Mouse (Mus musculus): ENCODE measurements around the gene Mmp11. TPM values are rescaled to one million over a fixed set of nuclear protein-coding genes. Genes with fewer than 3 reads are reported as not detected.

Mmp11 gene
- polyA plus RNA-seq, 1 experiment from 2014 or later, result 9.9 TPM

GRCm38 (mm10) chr10:75945896-75946295 lies 9.6 kb upstream of the Mmp11 start:
- Histone ChIP-seq H3K27me3 (ENCODE audit: control insufficient read depth, insufficient read depth, low read length) (no peaks in the 10 kb centered on the region), H3K9me3 (ENCODE audit: control insufficient read depth, low read length) (no peaks in the 10 kb centered on the region), H3K27ac (replicated peaks) (no peak overlapping the region), H3K4me3 (ENCODE audit: low read depth, low read length) (no peak overlapping the region), H3K36me3 (ENCODE audit: control insufficient read depth, insufficient read depth, low read length) (no peaks in the 10 kb centered on the region), H3K4me1 (replicated peaks; ENCODE audit: control insufficient read depth, insufficient read depth) (no peaks in the 10 kb centered on the region), H3K4me2 (replicated peaks; ENCODE audit: low read depth) (no peak overlapping the region), H3K9ac (ENCODE audit: low read length) (no peak overlapping the region)
- ATAC-seq (ENCODE audit: low FRiP score, low TSS enrichment) (no peak), DNase-seq (ENCODE audit: low spot score) (no peak)
- WGBS, result 62% methylated on average over 7 of the region's 7 CpGs
- TF ChIP-seq EP300 (optimal IDR thresholded peaks at IDR 0.05) (no peak), CTCF (IDR thresholded peaks at IDR 0.05; ENCODE audit: low read depth) (no peak)

DNA sequence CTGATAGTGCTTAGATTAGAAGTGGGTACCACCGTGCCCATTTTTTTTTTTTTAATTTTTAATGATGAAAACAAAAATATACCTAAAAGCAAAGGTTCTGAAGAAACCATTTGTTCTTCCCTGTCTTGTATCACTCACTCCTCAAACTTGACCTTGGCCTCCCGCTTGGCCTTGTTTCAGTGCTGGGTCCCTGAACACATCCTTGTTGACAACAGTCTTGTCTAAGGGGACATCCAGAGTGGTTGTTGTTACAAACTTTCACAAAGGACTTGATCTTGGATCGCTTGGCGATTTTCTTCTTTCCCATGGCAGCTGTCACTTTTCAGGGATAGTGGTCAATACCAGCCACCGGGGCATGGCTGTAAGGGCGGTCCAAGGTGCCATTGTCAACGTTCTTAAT lies 8.9 kb upstream of the Mmp11 start:
- Histone ChIP-seq H3K27me3 (ENCODE audit: control insufficient read depth, insufficient read depth, low read length) (no peaks in the 10 kb centered on the region), H3K4me1 (replicated peaks; ENCODE audit: control insufficient read depth, insufficient read depth) (no peaks in the 10 kb centered on the region), H3K9ac (ENCODE audit: low read length) (no peak overlapping the region), H3K9me3 (ENCODE audit: control insufficient read depth, low read length) (no peaks in the 10 kb centered on the region), H3K36me3 (ENCODE audit: control insufficient read depth, insufficient read depth, low read length) (no peaks in the 10 kb centered on the region), H3K27ac (replicated peaks) (no peak overlapping the region), H3K4me2 (replicated peaks; ENCODE audit: low read depth) (no peak overlapping the region), H3K4me3 (ENCODE audit: low read depth, low read length) (no peak overlapping the region)
- DNase-seq (ENCODE audit: low spot score) (no peak), ATAC-seq (ENCODE audit: low FRiP score, low TSS enrichment) (no peak)
- WGBS, result 93% methylated on average over 7 of the region's 7 CpGs
- TF ChIP-seq CTCF (IDR thresholded peaks at IDR 0.05; ENCODE audit: low read depth) (no peak), EP300 (optimal IDR thresholded peaks at IDR 0.05) (no peak)

DNA sequence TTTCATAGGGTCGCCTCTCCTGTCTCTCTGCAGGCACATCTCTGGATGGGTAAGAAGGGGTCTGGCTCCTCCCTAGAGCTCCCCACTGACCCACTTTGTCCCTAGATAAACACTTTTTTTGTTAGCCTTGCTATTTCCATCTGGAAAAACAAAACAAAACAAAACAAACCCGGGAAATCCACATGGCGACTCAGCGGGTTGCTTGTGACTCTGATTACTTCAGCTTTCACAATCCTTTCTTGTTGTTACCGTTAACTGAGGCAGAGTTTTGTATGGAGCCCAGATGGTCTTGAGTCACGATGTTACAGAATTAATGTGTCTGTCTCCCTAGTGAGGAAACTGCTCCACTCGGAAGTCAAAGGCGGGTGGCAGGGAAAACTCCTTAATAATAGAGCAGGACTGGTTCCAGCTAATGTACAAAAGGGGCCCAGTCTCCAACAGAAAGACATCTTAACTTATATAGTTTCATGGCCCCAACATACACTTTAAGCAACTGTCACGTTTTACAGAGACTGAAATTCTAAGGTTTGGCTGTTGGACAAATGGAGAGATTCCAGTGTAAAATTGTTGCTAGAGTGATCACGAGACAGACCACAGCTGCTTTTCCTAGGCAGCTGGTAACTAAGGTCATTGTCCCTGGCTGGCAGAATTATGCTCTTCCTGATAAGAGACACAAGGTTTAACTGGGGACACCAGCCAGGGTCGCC lies 7.9 kb upstream of the Mmp11 start:
- Histone ChIP-seq H3K27ac (replicated peaks) (0 out of 2 replicates have a peak overlapping the region, but pooled peaks have one; percentile 8), H3K9me3 (ENCODE audit: control insufficient read depth, low read length) (no peaks in the 10 kb centered on the region), H3K4me1 (replicated peaks; ENCODE audit: control insufficient read depth, insufficient read depth) (no peaks in the 10 kb centered on the region), H3K36me3 (ENCODE audit: control insufficient read depth, insufficient read depth, low read length) (no peaks in the 10 kb centered on the region), H3K27me3 (ENCODE audit: control insufficient read depth, insufficient read depth, low read length) (no peaks in the 10 kb centered on the region), H3K4me2 (replicated peaks; ENCODE audit: low read depth) (no peak overlapping the region), H3K4me3 (ENCODE audit: low read depth, low read length) (no peak overlapping the region), H3K9ac (ENCODE audit: low read length) (no peak overlapping the region)
- no peak; the same call in 1 of the 2 replicates for ATAC-seq (ENCODE audit: low FRiP score, low TSS enrichment)
- WGBS, result 28% methylated on average over 11 of the region's 11 CpGs
- DNase-seq (ENCODE audit: low spot score), result no peak
- TF ChIP-seq CTCF (IDR thresholded peaks at IDR 0.05; ENCODE audit: low read depth) (no peak), EP300 (optimal IDR thresholded peaks at IDR 0.05) (no peak)

DNA sequence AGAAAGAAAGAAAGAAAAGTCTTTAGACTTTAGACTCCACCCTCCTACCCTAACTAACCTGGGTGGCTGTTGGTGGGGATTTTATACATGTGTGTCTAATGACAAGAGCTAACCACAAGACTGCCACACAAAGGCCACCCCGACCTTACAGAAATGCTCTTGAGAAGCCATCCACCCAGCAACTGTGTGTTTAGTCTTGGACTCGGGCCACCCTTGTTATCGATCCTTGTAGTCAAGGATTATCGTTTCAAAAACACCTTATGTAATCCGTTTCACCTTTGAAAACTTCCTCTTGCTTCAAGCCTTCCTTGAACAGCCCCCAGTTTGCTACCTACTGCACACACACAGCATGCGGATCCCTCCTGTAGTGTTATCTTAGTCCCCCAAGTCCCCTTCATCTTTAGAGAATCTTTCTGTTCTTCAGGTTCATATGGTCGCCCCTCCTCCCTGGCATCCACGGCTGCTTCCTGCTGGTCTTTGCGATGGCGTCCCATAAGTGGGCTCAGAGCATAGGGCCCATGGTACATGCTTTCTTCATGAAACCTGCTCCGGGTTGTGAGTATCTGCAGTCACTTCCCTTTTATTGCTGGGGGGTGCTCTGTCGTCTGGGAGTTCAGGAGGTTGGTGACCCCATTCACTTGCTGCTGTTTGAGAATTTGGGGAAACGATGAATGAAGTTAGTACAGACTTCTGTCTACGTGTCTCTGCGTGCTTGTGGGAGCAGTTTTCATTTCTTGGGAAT lies 6.6 kb upstream of the Mmp11 start, which contains the start of gene Vpreb3:
TSS of gene Vpreb3 (plus strand) at position 322 of the 742 bp plus-strand sequence.
- no peak within 1 kb of the TSS for H3K27ac ChIP-seq (replicated peaks)
- no peaks in the 10 kb centered on the region for H3K27me3 ChIP-seq (ENCODE audit: control insufficient read depth, insufficient read depth, low read length)
- ATAC-seq (ENCODE audit: low FRiP score, low TSS enrichment), result no peak
- WGBS, result 74% methylated on average over 15 of the region's 15 CpGs
- H3K4me2 ChIP-seq (replicated peaks; ENCODE audit: low read depth), result no peak within 1 kb of the TSS
- DNase-seq (ENCODE audit: low spot score), result no peak
- no peak within 1 kb of the TSS for H3K4me3 ChIP-seq (ENCODE audit: low read depth, low read length)
- H3K4me1 ChIP-seq (replicated peaks; ENCODE audit: control insufficient read depth, insufficient read depth), result no peaks in the 10 kb centered on the region
- H3K9ac ChIP-seq (ENCODE audit: low read length), result no peak within 1 kb of the TSS
- H3K36me3 ChIP-seq (ENCODE audit: control insufficient read depth, insufficient read depth, low read length), result no peaks in the 10 kb centered on the region
- no peaks in the 10 kb centered on the region for H3K9me3 ChIP-seq (ENCODE audit: control insufficient read depth, low read length)
- TF ChIP-seq EP300 (optimal IDR thresholded peaks at IDR 0.05) (no peak), CTCF (IDR thresholded peaks at IDR 0.05; ENCODE audit: low read depth) (no peak)

GRCm38 (mm10) chr10:75941042-75941824 lies 4.9 kb upstream of the Mmp11 start:
- WGBS, result 75% methylated on average over 9 of the region's 9 CpGs
- Histone ChIP-seq H3K4me2 (replicated peaks; ENCODE audit: low read depth) (no peak overlapping the region), H3K9me3 (ENCODE audit: control insufficient read depth, low read length) (no peaks in the 10 kb centered on the region), H3K27ac (replicated peaks) (no peak overlapping the region), H3K9ac (ENCODE audit: low read length) (no peak overlapping the region), H3K4me1 (replicated peaks; ENCODE audit: control insufficient read depth, insufficient read depth) (peaks cover 4% of the 10 kb centered on the region; the same call in 1 of the 2 replicates), H3K36me3 (ENCODE audit: control insufficient read depth, insufficient read depth, low read length) (no peaks in the 10 kb centered on the region), H3K27me3 (ENCODE audit: control insufficient read depth, insufficient read depth, low read length) (no peaks in the 10 kb centered on the region), H3K4me3 (ENCODE audit: low read depth, low read length) (no peak overlapping the region)
- ATAC-seq (ENCODE audit: low FRiP score, low TSS enrichment) (no peak), DNase-seq (ENCODE audit: low spot score) (no peak)
- TF ChIP-seq EP300 (optimal IDR thresholded peaks at IDR 0.05) (no peak), CTCF (IDR thresholded peaks at IDR 0.05; ENCODE audit: low read depth) (no peak)
